Mouse (Mus musculus) right cerebral cortex, postnatal 25 days (tissue): ENCODE data around the gene Sept8.

Source experiments
- DNase-seq: peaks from one replicate; pipeline ENCODE4 v3.0.0; 2022

Gene Sept8

DNA sequence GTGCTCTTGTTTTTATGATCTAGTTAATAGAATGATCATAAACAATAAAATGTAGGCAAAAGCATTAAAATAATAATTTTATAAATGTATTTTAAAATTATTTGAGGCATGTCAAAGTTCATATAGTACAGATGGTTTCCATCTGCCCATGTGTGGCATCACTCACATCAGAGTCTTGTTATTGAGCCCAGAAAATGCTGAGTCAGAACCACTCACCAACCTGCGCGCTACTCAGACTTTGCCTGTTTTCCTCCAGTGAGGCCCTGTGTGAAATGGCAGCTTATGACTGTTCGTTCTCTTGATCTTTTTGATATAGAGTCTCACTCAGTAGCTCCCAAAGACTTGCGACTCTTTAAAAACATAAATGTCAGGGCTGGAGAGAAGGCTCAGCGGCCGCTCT, 66.5 kb downstream of the Sept8 start:
- no peak for DNase-seq

DNA sequence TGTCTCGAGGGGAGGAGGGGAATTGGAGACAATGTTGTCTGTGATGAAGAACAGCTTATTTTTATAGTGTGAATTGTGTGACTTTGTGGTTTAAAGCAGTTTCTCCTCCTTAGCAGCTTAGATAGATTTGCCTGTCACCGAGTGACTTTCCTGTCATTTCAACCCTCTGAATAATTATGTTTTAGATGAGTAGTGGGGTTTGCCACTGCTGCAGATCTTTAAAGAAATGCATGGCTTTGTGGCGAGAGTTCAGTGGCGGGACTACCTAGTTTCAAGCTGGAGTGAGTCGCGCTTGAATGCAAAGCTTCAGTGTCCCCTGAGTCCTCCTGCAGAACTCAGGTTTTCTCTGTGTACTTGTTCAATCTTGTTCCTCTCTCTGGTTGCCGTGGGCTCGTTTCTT, 69.2 kb downstream of the Sept8 start:
- DNase-seq: no peak

GRCm38 (mm10) chr11:53590368-53590768, 71.3 kb downstream of the Sept8 start:
- no peak for DNase-seq

GRCm38 (mm10) chr11:53591116-53591515, 72.1 kb downstream of the Sept8 start:
- DNase-seq: no peak
